Mouse (Mus musculus) cerebellum, postnatal 4 days (tissue): Measurements from ENCODE around the gene Slc4a5.

Experiments
- DNase-seq, 2 experiments: peaks; one replicate each; pipeline ENCODE4 v3.0.0; 2022; ENCODE audit warnings: low spot score in 2 of 2, mixed read lengths in 1 of 2

The Slc4a5 gene

GRCm38 (mm10) chr6:83350851-83351405 lies 131.3 kb downstream of the Slc4a5 start:
- DNase-seq: no peak

GRCm38 (mm10) chr6:83351490-83352160 lies 132.0 kb downstream of the Slc4a5 start:
- DNase-seq: no peak

- DNase-seq: no peak
These were observed 133.2 kb downstream of the Slc4a5 start for GRCm38 (mm10) chr6:83352666-83353410.
